In the genomic region with DNA sequence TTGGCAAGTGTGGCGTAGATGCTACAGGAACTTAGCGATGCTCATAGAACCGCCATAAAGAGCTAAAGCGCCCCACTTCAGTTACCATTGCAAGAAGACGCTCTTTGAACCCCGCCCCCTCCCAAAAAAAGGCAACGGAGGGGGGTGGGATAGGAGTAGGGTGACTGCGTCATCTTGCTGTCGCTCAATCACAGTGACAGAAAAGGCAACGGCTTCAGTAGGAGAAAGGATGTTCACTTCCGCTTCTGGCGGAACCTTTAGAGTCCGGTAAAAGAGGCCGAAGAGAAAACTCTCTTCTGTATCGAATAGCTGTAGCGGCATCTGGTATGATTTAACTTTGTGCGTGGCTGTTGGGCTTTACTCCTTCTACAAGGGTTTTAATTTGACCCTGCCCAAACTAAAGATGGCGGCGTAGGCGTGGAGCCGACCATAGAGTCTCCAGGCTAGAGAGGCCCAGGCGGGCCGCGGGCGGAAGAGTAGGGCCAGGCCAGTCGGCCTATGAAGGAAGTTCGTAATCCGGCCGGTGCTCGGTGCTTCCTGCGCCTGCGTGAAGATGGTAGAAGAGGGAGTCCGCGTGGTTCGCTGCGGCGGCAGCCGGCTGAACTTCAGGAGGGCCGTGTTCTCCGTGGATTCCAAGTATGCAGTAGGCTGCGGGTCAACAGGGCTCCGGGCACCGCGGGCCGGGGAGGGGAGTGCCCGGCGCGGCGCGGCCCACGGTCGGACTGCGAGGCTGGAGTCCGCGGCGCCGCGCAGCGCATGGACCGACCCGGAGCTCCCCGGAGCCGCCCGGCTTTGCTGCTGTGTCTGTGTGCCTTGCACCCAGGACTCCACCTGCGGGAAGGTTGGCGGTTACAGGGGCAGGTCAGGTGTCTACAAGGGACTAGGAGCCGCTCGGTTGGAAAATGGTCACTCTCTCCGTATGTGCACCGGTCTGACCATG, we compare ENCODE assay signal across 8 mouse cellular contexts. TPM values are rescaled to one million over a fixed set of nuclear protein-coding genes. Genes with fewer than 3 reads are reported as not detected.
A peak's percentile ranks its signal among the peaks of the same experiment; 100 is the strongest.
DNase-seq lines count a peak whose midpoint lies in the region; ATAC-seq and TF ChIP-seq lines count a peak whose summit lies in the region.

A gene (plus strand): TSS at position 198 of the 940 bp plus-strand sequence.

- H3K4me1 ChIP-seq in ES-Bruce4 (ENCODE audit: control insufficient read depth, insufficient read depth, low read length), result no peaks in the 10 kb centered on the region
- peaks cover 19% of the 10 kb centered on the region for H3K4me1 ChIP-seq in forebrain, embryonic 13.5 days
- peaks cover 9% of the 10 kb centered on the region for H3K4me1 ChIP-seq in liver, postnatal 0 days (ENCODE audit: insufficient read depth)
- H3K4me1 ChIP-seq in neural tube, embryonic 14.5 days (ENCODE audit: control insufficient read depth, insufficient read depth, low read length), result peaks cover 12% of the 10 kb centered on the region

- no peaks in the 10 kb centered on the region for H3K27me3 ChIP-seq in ES-Bruce4 (ENCODE audit: control insufficient read depth, insufficient read depth, low read length, poor library complexity, severe bottlenecking)
- no peaks in the 10 kb centered on the region for H3K27me3 ChIP-seq in forebrain, embryonic 13.5 days
- H3K27me3 ChIP-seq in liver, postnatal 0 days (ENCODE audit: insufficient read depth, low read length), result no peaks in the 10 kb centered on the region
- no peaks in the 10 kb centered on the region for H3K27me3 ChIP-seq in neural tube, embryonic 14.5 days (ENCODE audit: control insufficient read depth, insufficient read depth, low read length)

- no peaks in the 10 kb centered on the region for H3K9me3 ChIP-seq in ES-Bruce4 (replicated peaks; ENCODE audit: control insufficient read depth, insufficient read depth, low read length, poor library complexity, severe bottlenecking)
- H3K9me3 ChIP-seq in forebrain, embryonic 13.5 days (replicated peaks), result no peaks in the 10 kb centered on the region
- no peaks in the 10 kb centered on the region for H3K9me3 ChIP-seq in liver, postnatal 0 days (ENCODE audit: low read length)
- no peaks in the 10 kb centered on the region for H3K9me3 ChIP-seq in neural tube, embryonic 14.5 days (ENCODE audit: control insufficient read depth, low read length)

- peak; percentile 76 for TF ChIP-seq POLR2A in ES-Bruce4 (IDR thresholded peaks at IDR 0.05; ENCODE audit: insufficient read depth, low read length)

- TF ChIP-seq EP300 in ES-Bruce4 (IDR thresholded peaks at IDR 0.05; ENCODE audit: insufficient read depth, low read depth, low read length), result 0 out of 2 replicates have a peak, but pooled peaks have one; percentile 29
- peak; percentile 72; the same call in 1 of the 2 replicates for TF ChIP-seq EP300 in liver, postnatal 0 days (IDR thresholded peaks at IDR 0.05; ENCODE audit: low read depth)

- TF ChIP-seq CTCF in ES-Bruce4 (IDR thresholded peaks at IDR 0.05; ENCODE audit: low read depth, low read length), result no peak
- no peak for TF ChIP-seq CTCF in liver, postnatal 0 days (IDR thresholded peaks at IDR 0.05; ENCODE audit: low read depth)

- H3K9ac ChIP-seq in ES-Bruce4 (ENCODE audit: low read depth, poor library complexity, severe bottlenecking), result peak within 1 kb of the TSS; percentile 92
- peak within 1 kb of the TSS; percentile 90 for H3K9ac ChIP-seq in forebrain, embryonic 13.5 days
- H3K9ac ChIP-seq in liver, postnatal 0 days (replicated peaks), result peak within 1 kb of the TSS; percentile 94
- H3K9ac ChIP-seq in neural tube, embryonic 14.5 days (replicated peaks; ENCODE audit: low read depth, low read length), result peak within 1 kb of the TSS; percentile 87

- under 1% methylated on average over 67 of the region's 70 CpGs for WGBS in forebrain, embryonic 13.5 days
- WGBS in large intestine, adult 2 months, result 1% methylated on average over 70 of the region's 70 CpGs
- under 1% methylated on average over 69 of the region's 70 CpGs for WGBS in liver, postnatal 0 days (ENCODE audit: insufficient replicate concordance)
- WGBS in neural tube, embryonic 14.5 days, result under 1% methylated on average over 70 of the region's 70 CpGs

- peak; percentile 99 for ATAC-seq in cerebellum, adult (ENCODE audit: insufficient number of reproducible peaks, low FRiP score, low TSS enrichment)
- ATAC-seq in forebrain, embryonic 13.5 days, result peak; percentile 100
- peak; percentile 99 for ATAC-seq in liver, postnatal 0 days
- peak; percentile 99 for ATAC-seq in neural tube, embryonic 14.5 days (ENCODE audit: low read depth)

- peak within 1 kb of the TSS; percentile 99 for H3K4me3 ChIP-seq in ES-Bruce4 (ENCODE audit: low read depth, low read length)
- H3K4me3 ChIP-seq in forebrain, embryonic 13.5 days, result peak within 1 kb of the TSS; percentile 90
- peak within 1 kb of the TSS; percentile 85 for H3K4me3 ChIP-seq in liver, postnatal 0 days (ENCODE audit: low read depth, low read length)
- peak within 1 kb of the TSS; percentile 93 for H3K4me3 ChIP-seq in neural tube, embryonic 14.5 days (ENCODE audit: low read depth, low read length)

- H3K36me3 ChIP-seq in ES-Bruce4 (ENCODE audit: control insufficient read depth, insufficient read depth, low read length, poor library complexity, severe bottlenecking), result peaks cover 25% of the 10 kb centered on the region
- peaks cover 14% of the 10 kb centered on the region for H3K36me3 ChIP-seq in forebrain, embryonic 13.5 days (ENCODE audit: poor library complexity, severe bottlenecking)
- H3K36me3 ChIP-seq in liver, postnatal 0 days (replicated peaks; ENCODE audit: insufficient read depth, low read length), result peaks cover 5% of the 10 kb centered on the region
- 0 out of 2 replicates have a peak, but pooled peaks cover 2% of the 10 kb centered on the region for H3K36me3 ChIP-seq in neural tube, embryonic 14.5 days (ENCODE audit: control insufficient read depth, insufficient read depth, low read length)

- intact Hi-C loops in heart, postnatal 10 days (cut with DNase I), result no loop called here

- H3K27ac ChIP-seq in ES-Bruce4 (ENCODE audit: insufficient read depth, low read length), result peak within 1 kb of the TSS; percentile 64; the same call in 1 of the 2 replicates
- H3K27ac ChIP-seq in forebrain, embryonic 13.5 days, result peak within 1 kb of the TSS; percentile 90
- H3K27ac ChIP-seq in liver, postnatal 0 days (ENCODE audit: low read depth), result peak within 1 kb of the TSS; percentile 82
- H3K27ac ChIP-seq in neural tube, embryonic 14.5 days (ENCODE audit: low read depth, low read length), result peak within 1 kb of the TSS; percentile 94

- peak; percentile 96 to 97 for DNase-seq in heart, postnatal 10 days
- peak; percentile 81 for DNase-seq in large intestine, adult 2 months (ENCODE audit: low read depth, low spot score)
- peak; percentile 93 for DNase-seq in liver, postnatal 0 days
- peak; percentile 95 for DNase-seq in testis, postnatal 10 days (ENCODE audit: low spot score)

- H3K4me2 ChIP-seq in forebrain, embryonic 13.5 days, result peak within 1 kb of the TSS; percentile 82
- peak within 1 kb of the TSS; percentile 92 for H3K4me2 ChIP-seq in liver, postnatal 0 days (ENCODE audit: low read depth, low read length)
- H3K4me2 ChIP-seq in neural tube, embryonic 14.5 days (ENCODE audit: low read depth, low read length), result peak within 1 kb of the TSS; percentile 57

RNA-seq across cellular contexts. Expression of the gene that starts here (rescaled TPM):
- polyA plus RNA-seq in ES-Bruce4 (2011; ENCODE audit: insufficient read depth, insufficient read length, low read depth, missing spikeins), result 169 and 181 TPM in 2 replicates
- 70.4 and 80.2 TPM in 2 replicates for polyA plus RNA-seq in forebrain, embryonic 13.5 days (2015; fragmentation: Nextera tagmentation; extraction: Ambion mirVana)
- total RNA-seq in heart, postnatal 10 days (2021), result 10 to 100 TPM; 23.4 to 27.9 TPM
- 24.3 and 32.0 TPM in 2 replicates for polyA plus RNA-seq in large intestine, adult 2 months (2012; rRNA removed)
- 18.5 and 22.3 TPM in 2 replicates for polyA plus RNA-seq in liver, postnatal 0 days (2015; fragmentation: Nextera tagmentation; extraction: Ambion mirVana)
- polyA plus RNA-seq in neural tube, embryonic 14.5 days (2014; fragmentation: Nextera tagmentation; extraction: Ambion mirVana), result 56.1 and 63.2 TPM in 2 replicates

Comparison
In these comparisons a context has a peak if more than half of its experiments do, and no peak if none do; other contexts are left out.
1. Peak in every context shown above with its lines: DNase-seq, ATAC-seq, H3K4me3 ChIP-seq and H3K27ac ChIP-seq.